Mouse (Mus musculus) midbrain, embryonic 12.5 days (tissue): Measurements from ENCODE around the gene Lman2. TPM values are rescaled to one million over a fixed set of nuclear protein-coding genes. Genes with fewer than 3 reads are reported as not detected.

Source experiments
- ATAC-seq: fragments of 200-750 bp; cut with Nextera tagmentation; 2 replicates; pipeline ENCODE4 v1.8.0; 2017; ENCODE audit warnings: low read depth, moderate TSS enrichment, moderate library complexity; ENCODE audit not compliant: low FRiP score
- H3K27ac ChIP-seq: fragments of 300-500 bp; sonication (generic); replicated peaks from 2 replicates; pipeline ENCODE4 v1.5.1; 2016; ENCODE audit warnings: mild to moderate bottlenecking
- H3K27me3 ChIP-seq: fragments of 300-500 bp; sonication (generic); 2 replicates; pipeline ENCODE4 v1.6.1; 2016; ENCODE audit warnings: mild to moderate bottlenecking
- H3K36me3 ChIP-seq: fragments of 300-500 bp; sonication (generic); 2 replicates; pipeline ENCODE4 v1.6.1; 2016
- H3K4me1 ChIP-seq: fragments of 300-500 bp; sonication (generic); 2 replicates; pipeline ENCODE4 v1.6.1; 2016
- H3K4me2 ChIP-seq: fragments of 300-500 bp; sonication (generic); replicated peaks from 2 replicates; pipeline ENCODE4 v1.6.1; 2016; ENCODE audit warnings: mild to moderate bottlenecking, moderate library complexity
- H3K4me3 ChIP-seq: fragments of 300-500 bp; sonication (generic); 2 replicates; pipeline ENCODE4 v1.5.1; 2016; ENCODE audit warnings: mild to moderate bottlenecking
- H3K9ac ChIP-seq: fragments of 300-500 bp; sonication (generic); replicated peaks from 2 replicates; pipeline ENCODE4 v1.6.1; 2016; ENCODE audit warnings: mild to moderate bottlenecking, moderate library complexity
- H3K9me3 ChIP-seq: fragments of 300-500 bp; sonication (generic); 2 replicates; pipeline ENCODE4 v1.6.1; 2016; ENCODE audit warnings: mild to moderate bottlenecking
- WGBS: fragments of 180-500 bp; shearing (Covaris S2); methylation state at CpG from one replicate; pipeline ENCODE4 v1.1.7; 2016; 5-methylcytosine and 5-hydroxymethylcytosine counted together
- polyA plus RNA-seq: library from polyadenylated mRNA; unstranded; fragments of >200 nt; fragmentation: Nextera tagmentation; extraction: Ambion mirVana; gene quantifications from 2 replicates; pipeline ENCODE4 v1.2.1, GENCODE M21; 2016

Lman2 gene
- 91.8 and 94.7 TPM in 2 replicates for polyA plus RNA-seq

- Histone ChIP-seq H3K4me3 (peak within 1 kb of the TSS; percentile 85), H3K9ac (peak within 1 kb of the TSS; percentile 89), H3K27me3 (peaks cover 17% of the 10 kb centered on the region), H3K36me3 (peaks cover 30% of the 10 kb centered on the region), H3K4me2 (peak within 1 kb of the TSS; percentile 88), H3K9me3 (no peaks in the 10 kb centered on the region), H3K27ac (peak within 1 kb of the TSS; percentile 90), H3K4me1 (peaks cover 21% of the 10 kb centered on the region)
- peak; percentile 98 for ATAC-seq
- WGBS, result under 1% methylated on average over 35 of the region's 35 CpGs
These were observed at the start of gene Lman2 for GRCm38 (mm10) chr13:55362453-55363060. Gene Lman2, minus strand, starts transcription at chr13:55362783.

GRCm38 (mm10) chr13:55411826-55412225 is 49.2 kb upstream of the Lman2 start:
- Histone ChIP-seq H3K4me3 (no peak overlapping the region), H3K9me3 (no peaks in the 10 kb centered on the region), H3K27me3 (peaks cover 40% of the 10 kb centered on the region), H3K27ac (no peak overlapping the region), H3K36me3 (no peaks in the 10 kb centered on the region), H3K9ac (no peak overlapping the region), H3K4me1 (peaks cover 8% of the 10 kb centered on the region), H3K4me2 (no peak overlapping the region)
- ATAC-seq, result no peak
- WGBS, result 72% methylated on average over 7 of the region's 7 CpGs

- H3K9me3 ChIP-seq, result no peaks in the 10 kb centered on the region
- no peak for ATAC-seq
- H3K4me3 ChIP-seq, result no peak overlapping the region
- peaks cover 13% of the 10 kb centered on the region for H3K4me1 ChIP-seq
- 88% methylated on average over 19 of the region's 19 CpGs for WGBS
- no peak overlapping the region for H3K27ac ChIP-seq
- H3K27me3 ChIP-seq, result peaks cover 20% of the 10 kb centered on the region
- no peak overlapping the region for H3K9ac ChIP-seq
- H3K36me3 ChIP-seq, result no peaks in the 10 kb centered on the region
- H3K4me2 ChIP-seq, result no peak overlapping the region
These were observed 46.0 kb upstream of the Lman2 start for GRCm38 (mm10) chr13:55408546-55409120.

- peaks cover 20% of the 10 kb centered on the region; the same call in 1 of the 2 replicates for H3K27me3 ChIP-seq
- WGBS, result 90% methylated on average over 4 of the region's 4 CpGs
- ATAC-seq, result no peak
These were observed 44.8 kb upstream of the Lman2 start for GRCm38 (mm10) chr13:55407341-55407740.

GRCm38 (mm10) chr13:55405783-55406390 is 43.3 kb upstream of the Lman2 start:
- H3K9ac ChIP-seq, result no peak overlapping the region; the same call in 1 of the 2 replicates
- ATAC-seq, result peak; percentile 38; the same call in 1 of the 2 replicates
- no peak overlapping the region for H3K4me3 ChIP-seq
- H3K4me1 ChIP-seq, result peaks cover 14% of the 10 kb centered on the region
- H3K4me2 ChIP-seq, result peak overlapping the region; percentile 7; the same call in 1 of the 2 replicates
- WGBS, result 53% methylated on average over 13 of the region's 13 CpGs
- no peaks in the 10 kb centered on the region for H3K36me3 ChIP-seq
- peaks cover 22% of the 10 kb centered on the region; the same call in 1 of the 2 replicates for H3K27me3 ChIP-seq
- peak overlapping the region; percentile 56 for H3K27ac ChIP-seq
- H3K9me3 ChIP-seq, result no peaks in the 10 kb centered on the region

More at GRCm38 (mm10) chr13:55407341-55407740, 44.8 kb upstream of the Lman2 start:
- Histone ChIP-seq H3K36me3 (no peaks in the 10 kb centered on the region), H3K9me3 (no peaks in the 10 kb centered on the region), H3K9ac (no peak overlapping the region), H3K27ac (no peak overlapping the region), H3K4me2 (no peak overlapping the region), H3K4me1 (peaks cover 14% of the 10 kb centered on the region), H3K4me3 (no peak overlapping the region)

- Histone ChIP-seq H3K9me3 (no peaks in the 10 kb centered on the region), H3K4me1 (peaks cover 14% of the 10 kb centered on the region), H3K9ac (no peak overlapping the region; the same call in 1 of the 2 replicates), H3K27me3 (peaks cover 22% of the 10 kb centered on the region; the same call in 1 of the 2 replicates), H3K4me2 (peak overlapping the region; percentile 7; the same call in 1 of the 2 replicates), H3K4me3 (no peak overlapping the region), H3K36me3 (no peaks in the 10 kb centered on the region), H3K27ac (peak overlapping the region; percentile 56)
- peak; percentile 85 for ATAC-seq
- 19% methylated on average over 11 of the region's 11 CpGs for WGBS
These were observed 42.5 kb upstream of the Lman2 start for GRCm38 (mm10) chr13:55404853-55405782.

- peaks cover 22% of the 10 kb centered on the region for H3K27me3 ChIP-seq
- H3K4me2 ChIP-seq, result no peak overlapping the region
- WGBS, result 77% methylated on average over 15 of the region's 15 CpGs
These were observed 41.6 kb upstream of the Lman2 start for GRCm38 (mm10) chr13:55403935-55404852.

GRCm38 (mm10) chr13:55403266-55403665 is 40.7 kb upstream of the Lman2 start:
- peaks cover 27% of the 10 kb centered on the region for H3K27me3 ChIP-seq
- peaks cover 14% of the 10 kb centered on the region for H3K4me1 ChIP-seq
- H3K4me2 ChIP-seq, result no peak overlapping the region
- H3K36me3 ChIP-seq, result no peaks in the 10 kb centered on the region
- no peaks in the 10 kb centered on the region for H3K9me3 ChIP-seq
- H3K27ac ChIP-seq, result 0 out of 2 replicates have a peak overlapping the region, but pooled peaks have one; percentile 7
- ATAC-seq, result no peak
- no peak overlapping the region for H3K4me3 ChIP-seq
- 71% methylated on average over 7 of the region's 7 CpGs for WGBS
- H3K9ac ChIP-seq, result no peak overlapping the region

More at GRCm38 (mm10) chr13:55403935-55404852, 41.6 kb upstream of the Lman2 start:
- peaks cover 14% of the 10 kb centered on the region for H3K4me1 ChIP-seq
- no peak overlapping the region for H3K4me3 ChIP-seq
- peak overlapping the region; percentile 7; the same call in 1 of the 2 replicates for H3K27ac ChIP-seq
- H3K9me3 ChIP-seq, result no peaks in the 10 kb centered on the region
- H3K36me3 ChIP-seq, result no peaks in the 10 kb centered on the region
- ATAC-seq, result no peak
- no peak overlapping the region for H3K9ac ChIP-seq

GRCm38 (mm10) chr13:55400039-55400346 is 37.4 kb upstream of the Lman2 start:
- H3K4me3 ChIP-seq, result no peak overlapping the region
- peaks cover 5% of the 10 kb centered on the region; the same call in 1 of the 2 replicates for H3K4me1 ChIP-seq
- ATAC-seq, result no peak
- H3K27ac ChIP-seq, result no peak overlapping the region
- peaks cover 21% of the 10 kb centered on the region for H3K27me3 ChIP-seq
- H3K4me2 ChIP-seq, result no peak overlapping the region
- H3K36me3 ChIP-seq, result no peaks in the 10 kb centered on the region
- no peak overlapping the region for H3K9ac ChIP-seq
- 86% methylated on average over 1 of the region's 1 CpGs for WGBS
- no peaks in the 10 kb centered on the region for H3K9me3 ChIP-seq

GRCm38 (mm10) chr13:55399300-55400038 is 36.9 kb upstream of the Lman2 start:
- Histone ChIP-seq H3K27ac (no peak overlapping the region), H3K9me3 (no peaks in the 10 kb centered on the region), H3K36me3 (no peaks in the 10 kb centered on the region), H3K4me2 (no peak overlapping the region), H3K9ac (no peak overlapping the region), H3K4me1 (peaks cover 5% of the 10 kb centered on the region; the same call in 1 of the 2 replicates), H3K27me3 (peaks cover 21% of the 10 kb centered on the region), H3K4me3 (no peak overlapping the region)
- ATAC-seq, result no peak
- WGBS, result 66% methylated on average over 5 of the region's 5 CpGs
